Mouse (Mus musculus) heart, adult 2 months (tissue): ENCODE measurements around the gene Cadm2. TPM values are rescaled to one million over a fixed set of nuclear protein-coding genes. Genes with fewer than 3 reads are reported as not detected.

Source experiments
- DNase-seq, 2 experiments: peaks; one replicate each; pipeline ENCODE4 v3.0.0; 2021
- H3K27ac ChIP-seq: fragments of 200-600 bp; 2 replicates; pipeline ENCODE4 v1.8.1; 2022
- H3K27me3 ChIP-seq: fragments of 200-500 bp; 2 replicates; pipeline ENCODE4 v1.6.1; 2012; ENCODE audit warnings: mild to moderate bottlenecking, low read length, inconsistent platforms, mixed read lengths; ENCODE audit not compliant: control insufficient read depth, insufficient read depth
- H3K36me3 ChIP-seq: fragments of 200-500 bp; 2 replicates; pipeline ENCODE4 v1.6.1; 2012; ENCODE audit warnings: low read length, inconsistent platforms; ENCODE audit not compliant: control insufficient read depth, insufficient read depth
- H3K4me1 ChIP-seq: fragments of 200-500 bp; 2 replicates; pipeline ENCODE4 v1.6.1; 2011; ENCODE audit warnings: low read length; ENCODE audit not compliant: control insufficient read depth, insufficient read depth
- H3K4me3 ChIP-seq: fragments of 200-600 bp; 2 replicates; pipeline ENCODE4 v1.8.1; 2022
- H3K79me2 ChIP-seq: fragments of 200-500 bp; replicated peaks from 2 replicates; pipeline ENCODE4 v1.6.1; 2012; ENCODE audit warnings: mild to moderate bottlenecking, inconsistent platforms, low read length, moderate library complexity, mixed read lengths; ENCODE audit not compliant: control insufficient read depth, insufficient read depth
- H3K9ac ChIP-seq: fragments of 200-500 bp; 2 replicates; pipeline ENCODE4 v1.6.1; 2012; ENCODE audit warnings: low read depth, mild to moderate bottlenecking, control low read depth, inconsistent platforms, low read length, mixed read lengths
- CTCF ChIP-seq: fragments of 200-600 bp; IDR thresholded peaks from 2 replicates; pipeline ENCODE4 v1.8.1; 2022; ENCODE audit warnings: antibody characterized with exemption, mild to moderate bottlenecking, moderate library complexity
- EP300 ChIP-seq: fragments of 200-500 bp; IDR thresholded peaks from 2 replicates; pipeline ENCODE4 v1.6.1; 2011; ENCODE audit warnings: low read depth, low read length, control low read depth; ENCODE audit not compliant: insufficient read depth
- POLR2A ChIP-seq: fragments of 200-500 bp; IDR thresholded peaks from 2 replicates; pipeline ENCODE4 v1.6.1; 2011; ENCODE audit warnings: mild to moderate bottlenecking, low read depth, low read length, control low read depth; ENCODE audit not compliant: insufficient read depth
- WGBS: fragments of 180-500 bp; shearing (Covaris S2); methylation state at CpG from one replicate; pipeline ENCODE4 v1.1.7; 2018; 5-methylcytosine and 5-hydroxymethylcytosine counted together
- intact Hi-C: fragments of 180-260 bp; cut with DNase I; formaldehyde crosslinking; loops from one replicate; pipeline ENCODE4 v1.15.1; 2025
- polyA plus RNA-seq: library from polyadenylated mRNA; depleted of rRNA; stranded (reverse); fragments of >200 nt; gene quantifications from 2 replicates; pipeline ENCODE4 v1.2.3, GENCODE M21; 2012
- total RNA-seq, 2 experiments: library from RNA; stranded (reverse); gene quantifications; 2 replicates each; pipeline ENCODE4 v1.2.3; 2021

Cadm2 gene
- total and polyA plus RNA-seq, 3 experiments = 0.77 to 0.94 (median 0.89) TPM

- H3K9ac ChIP-seq = no peak overlapping the region
- intact Hi-C loops = no loop called here
Observed at GRCm38 (mm10) chr16:66871201-66871600, 749.5 kb downstream of the Cadm2 start.

GRCm38 (mm10) chr16:66851047-66851446 is 769.7 kb downstream of the Cadm2 start:
- 69% methylated on average over 3 of the region's 3 CpGs for WGBS
- no peak for DNase-seq
- no peaks in the 10 kb centered on the region for H3K79me2 ChIP-seq
- no peaks in the 10 kb centered on the region for H3K36me3 ChIP-seq
- no peak overlapping the region for H3K27ac ChIP-seq
- H3K9ac ChIP-seq = no peak overlapping the region
- TF ChIP-seq CTCF (no peak), POLR2A (no peak), EP300 (no peak)
- intact Hi-C loops = no loop called here
- no peak overlapping the region for H3K4me3 ChIP-seq
- H3K27me3 ChIP-seq = no peaks in the 10 kb centered on the region
- no peaks in the 10 kb centered on the region for H3K4me1 ChIP-seq

More at GRCm38 (mm10) chr16:66871201-66871600, 749.5 kb downstream of the Cadm2 start:
- Histone ChIP-seq H3K36me3 (no peaks in the 10 kb centered on the region), H3K79me2 (no peaks in the 10 kb centered on the region), H3K4me1 (no peaks in the 10 kb centered on the region), H3K27ac (no peak overlapping the region), H3K4me3 (no peak overlapping the region), H3K27me3 (no peaks in the 10 kb centered on the region)
- TF ChIP-seq POLR2A (no peak), EP300 (no peak), CTCF (no peak)
- WGBS = 72% methylated on average over 3 of the region's 3 CpGs
- no peak for DNase-seq

- intact Hi-C loops = no loop called here
- Histone ChIP-seq H3K36me3 (no peaks in the 10 kb centered on the region), H3K27me3 (no peaks in the 10 kb centered on the region), H3K9ac (no peak overlapping the region), H3K4me1 (no peaks in the 10 kb centered on the region), H3K27ac (no peak overlapping the region), H3K79me2 (no peaks in the 10 kb centered on the region), H3K4me3 (no peak overlapping the region)
- DNase-seq = no peak
- TF ChIP-seq EP300 (no peak), POLR2A (no peak), CTCF (no peak)
- WGBS = 68% methylated on average over 3 of the region's 3 CpGs
Observed at GRCm38 (mm10) chr16:66824866-66825265, 795.8 kb downstream of the Cadm2 start.

- Histone ChIP-seq H3K79me2 (no peaks in the 10 kb centered on the region), H3K36me3 (no peaks in the 10 kb centered on the region), H3K27me3 (no peaks in the 10 kb centered on the region), H3K4me3 (no peak overlapping the region), H3K27ac (no peak overlapping the region), H3K4me1 (no peaks in the 10 kb centered on the region), H3K9ac (no peak overlapping the region)
- TF ChIP-seq EP300 (no peak), CTCF (no peak), POLR2A (no peak)
- intact Hi-C loops = no loop called here
- DNase-seq = no peak
Observed at GRCm38 (mm10) chr16:66811495-66811894, 809.2 kb downstream of the Cadm2 start.

GRCm38 (mm10) chr16:66798204-66798603 is 822.5 kb downstream of the Cadm2 start:
- TF ChIP-seq POLR2A (no peak), EP300 (no peak), CTCF (no peak)
- H3K9ac ChIP-seq = no peak overlapping the region
- no peaks in the 10 kb centered on the region for H3K36me3 ChIP-seq
- no peak for DNase-seq
- 61% methylated on average over 3 of the region's 3 CpGs for WGBS
- H3K4me1 ChIP-seq = no peaks in the 10 kb centered on the region
- no peak overlapping the region for H3K27ac ChIP-seq
- intact Hi-C loops = no loop called here
- no peaks in the 10 kb centered on the region for H3K79me2 ChIP-seq
- H3K27me3 ChIP-seq = no peaks in the 10 kb centered on the region
- H3K4me3 ChIP-seq = no peak overlapping the region

- H3K4me1 ChIP-seq = no peaks in the 10 kb centered on the region
- TF ChIP-seq EP300 = no peak
- TF ChIP-seq CTCF = no peak
- TF ChIP-seq POLR2A = no peak
- no peak overlapping the region for H3K4me3 ChIP-seq
- no peaks in the 10 kb centered on the region for H3K27me3 ChIP-seq
- H3K79me2 ChIP-seq = no peaks in the 10 kb centered on the region
- WGBS = 67% methylated on average over 3 of the region's 3 CpGs
- H3K9ac ChIP-seq = no peak overlapping the region
- H3K36me3 ChIP-seq = no peaks in the 10 kb centered on the region
- intact Hi-C loops = no loop called here
- no peak for DNase-seq
- no peak overlapping the region for H3K27ac ChIP-seq
Observed at GRCm38 (mm10) chr16:66793067-66793466, 827.6 kb downstream of the Cadm2 start.
